Mouse (Mus musculus): Measurements from ENCODE around the gene Hist1h2ad.

- no peak for TF ChIP-seq CTCF (IDR thresholded peaks at IDR 0.05; ENCODE audit: borderline replicate concordance, insufficient read depth, low read length)
- no peak for TF ChIP-seq POLR2A (IDR thresholded peaks at IDR 0.05; ENCODE audit: low read depth, low read length)
Measured at GRCm38 (mm10) chr13:23586940-23587225, 12.7 kb downstream of the Hist1h2ad start.

Data from embryonic fibroblast, embryonic 13.5 days (primary cell).